Mouse (Mus musculus): Measurements from ENCODE around the gene Rtn1.

Gene Rtn1

DNA sequence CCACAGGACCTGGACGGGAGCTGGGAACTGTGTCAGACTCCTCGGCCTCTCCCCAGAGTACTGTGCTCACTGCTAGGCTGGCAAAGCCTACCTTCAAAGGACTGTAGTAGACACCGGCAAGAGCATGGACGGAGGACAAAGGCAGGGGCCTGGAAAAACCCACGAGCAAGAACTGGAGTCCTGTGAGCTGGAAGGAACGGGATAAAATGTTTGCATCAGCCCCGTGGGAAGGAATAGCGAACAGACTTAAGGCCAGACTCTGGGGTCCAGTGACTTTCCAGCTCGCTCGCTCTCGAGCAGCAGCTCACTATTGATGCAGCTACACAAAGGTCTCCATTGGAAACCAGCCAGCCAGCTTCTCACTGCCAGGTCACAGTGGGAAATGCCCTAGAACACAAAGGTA, 34.0 kb downstream of the Rtn1 start:
- DNase-seq (ENCODE audit: low spot score in 2 of 2): no peak

DNA sequence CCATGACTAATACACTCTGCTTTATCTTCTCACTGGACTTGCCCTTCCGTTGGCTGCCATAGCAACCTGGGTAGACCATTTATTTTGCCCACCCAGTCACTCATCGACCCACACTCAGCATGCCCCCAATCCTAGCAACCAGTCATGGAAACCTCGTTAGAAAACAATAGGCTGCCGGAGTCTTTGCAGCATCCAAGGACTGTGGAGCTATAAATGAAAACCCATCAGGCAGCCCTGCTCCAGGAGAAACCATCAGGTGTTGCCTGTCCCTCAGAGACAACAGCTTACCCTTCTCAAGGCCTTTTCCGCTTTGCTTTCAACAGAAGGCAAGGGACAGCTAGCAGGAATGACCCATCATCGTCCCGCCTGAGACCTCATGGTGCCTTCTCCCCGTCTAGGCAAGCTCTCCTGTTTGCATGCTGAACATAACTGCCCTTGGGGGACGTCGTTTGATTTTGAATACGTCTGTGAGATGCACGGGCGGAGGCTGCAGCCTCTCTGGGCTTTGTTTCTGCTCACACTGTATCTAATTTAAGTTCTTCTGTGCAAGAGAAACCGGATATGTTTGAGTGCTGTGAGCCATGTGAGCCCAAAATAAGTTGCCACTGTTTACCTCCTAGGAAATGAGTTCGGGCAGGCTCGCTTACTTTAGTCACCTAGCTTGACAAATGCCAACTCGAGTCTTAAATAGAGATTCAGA, 34.8 kb downstream of the Rtn1 start:
- DNase-seq (ENCODE audit: low spot score in 2 of 2): peak; percentile 48 to 50

DNA sequence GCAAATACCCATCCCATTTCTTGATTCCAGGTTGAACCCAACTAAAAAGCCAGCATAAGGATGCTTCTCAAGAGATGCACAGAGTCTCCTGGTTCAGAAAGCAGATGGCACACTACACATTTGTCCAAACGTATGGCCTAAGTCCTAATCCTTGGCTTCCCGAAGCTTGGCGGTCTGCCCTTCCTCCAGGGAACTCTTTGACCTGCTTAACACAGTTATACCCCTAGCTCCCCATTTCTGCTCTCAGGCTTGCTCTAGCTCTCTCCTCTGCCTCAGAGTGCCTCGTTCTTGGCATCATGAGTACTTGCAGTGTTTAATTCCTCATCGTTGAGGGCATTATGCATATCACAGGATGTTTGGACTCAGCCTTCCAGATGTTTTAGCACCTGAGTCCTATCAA, 38.8 kb downstream of the Rtn1 start:
- no peak for DNase-seq (ENCODE audit: low spot score in 2 of 2)

DNA sequence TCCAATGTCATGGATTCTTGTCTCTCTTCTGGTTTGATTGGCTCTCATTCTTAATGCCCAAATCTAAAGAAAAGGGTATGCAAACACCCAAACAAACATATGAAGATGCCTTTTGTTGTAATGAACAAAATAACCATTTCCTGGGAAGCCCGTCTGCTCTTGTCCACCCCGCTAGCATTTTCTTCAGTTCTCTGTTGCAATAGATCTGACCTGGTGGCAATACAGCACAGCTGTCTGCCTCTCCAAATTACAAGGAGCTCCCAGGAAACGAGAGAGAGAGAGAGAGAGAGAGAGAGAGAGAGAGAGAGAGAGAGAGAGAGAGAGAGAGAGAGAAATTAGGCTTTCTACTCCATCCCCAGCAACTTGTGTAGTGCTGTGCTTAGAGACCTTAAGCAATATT, 42.1 kb downstream of the Rtn1 start:
- DNase-seq (ENCODE audit: low spot score in 2 of 2): no peak

DNA sequence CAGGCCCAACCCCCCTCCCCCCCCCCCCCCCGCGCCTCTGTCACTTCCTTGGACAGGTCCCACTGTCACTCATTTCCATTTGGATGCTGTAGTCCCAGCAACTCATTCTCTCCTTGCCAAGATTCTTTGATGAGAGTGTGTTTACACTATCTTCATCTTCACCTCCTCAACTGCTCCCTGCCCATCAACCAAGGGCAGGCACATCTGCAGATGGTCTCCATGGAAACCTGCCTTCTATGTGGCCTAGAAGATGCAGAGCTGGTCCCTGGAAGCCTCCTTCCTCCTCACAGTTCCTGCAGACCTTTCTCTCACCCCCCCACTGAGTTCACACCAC, 42.8 kb downstream of the Rtn1 start:
- no peak for DNase-seq (ENCODE audit: low spot score in 2 of 2)

DNA sequence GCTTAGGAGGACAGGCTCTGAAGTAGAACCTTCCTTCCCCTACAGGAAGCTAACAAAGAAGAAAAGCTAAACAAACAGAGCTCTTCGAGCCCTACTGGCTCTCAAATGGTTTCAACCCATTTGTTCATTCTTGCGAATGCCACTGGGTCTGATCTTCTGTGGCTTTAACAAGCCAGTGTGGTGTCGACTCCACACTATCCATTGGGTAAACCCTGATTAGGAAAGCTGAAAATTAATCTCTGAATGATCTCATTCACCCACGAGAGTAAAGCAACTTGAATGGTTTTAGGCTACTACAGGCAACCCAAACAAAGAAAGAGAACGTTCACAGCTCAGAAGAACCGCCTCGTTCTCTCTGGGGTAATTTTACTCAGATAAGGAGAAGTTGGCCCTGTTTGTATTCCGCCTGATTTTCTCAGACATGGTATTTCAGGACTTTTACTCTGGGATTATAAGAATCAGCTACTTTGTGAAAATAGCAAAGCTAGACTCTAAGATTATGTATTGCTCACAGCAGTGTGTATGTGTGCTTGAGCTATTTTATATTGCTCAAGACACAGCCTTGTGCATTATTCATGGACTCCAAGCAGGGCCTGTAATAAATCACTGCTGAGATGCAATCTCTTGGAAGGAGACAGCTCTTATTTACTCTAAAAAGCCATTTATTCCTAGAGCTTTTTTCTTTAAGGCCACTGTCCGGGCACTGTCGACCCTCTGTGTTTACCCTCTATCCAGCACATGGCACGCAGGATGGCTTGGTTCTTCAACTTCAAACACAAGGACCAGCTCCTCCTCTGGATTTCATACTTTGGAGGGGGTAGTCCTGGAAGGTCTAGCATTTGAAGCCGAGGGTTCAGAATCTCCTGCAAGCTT, 43.4 kb downstream of the Rtn1 start:
- no peak for DNase-seq (ENCODE audit: low spot score in 2 of 2)

DNA sequence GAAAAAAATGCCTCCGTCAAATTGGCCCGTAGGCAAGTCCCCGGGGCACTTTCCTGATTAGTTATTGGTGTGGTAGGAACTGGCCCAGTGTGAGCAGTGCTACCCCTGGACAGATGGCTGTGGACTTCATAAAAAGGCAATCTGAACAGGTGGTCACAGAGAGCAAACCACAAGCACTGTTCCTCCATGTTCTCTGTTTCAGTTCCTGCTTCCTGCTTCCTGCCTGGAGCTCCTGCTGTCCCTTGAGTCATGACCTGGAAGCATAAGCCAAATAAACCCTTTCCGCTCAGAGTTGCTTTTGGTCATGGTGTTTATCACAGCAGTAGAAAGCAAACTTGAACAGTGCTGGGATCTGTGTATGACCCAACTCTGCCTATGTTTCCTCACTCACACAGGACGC, 44.3 kb downstream of the Rtn1 start:
- DNase-seq (ENCODE audit: low spot score in 2 of 2): no peak

DNA sequence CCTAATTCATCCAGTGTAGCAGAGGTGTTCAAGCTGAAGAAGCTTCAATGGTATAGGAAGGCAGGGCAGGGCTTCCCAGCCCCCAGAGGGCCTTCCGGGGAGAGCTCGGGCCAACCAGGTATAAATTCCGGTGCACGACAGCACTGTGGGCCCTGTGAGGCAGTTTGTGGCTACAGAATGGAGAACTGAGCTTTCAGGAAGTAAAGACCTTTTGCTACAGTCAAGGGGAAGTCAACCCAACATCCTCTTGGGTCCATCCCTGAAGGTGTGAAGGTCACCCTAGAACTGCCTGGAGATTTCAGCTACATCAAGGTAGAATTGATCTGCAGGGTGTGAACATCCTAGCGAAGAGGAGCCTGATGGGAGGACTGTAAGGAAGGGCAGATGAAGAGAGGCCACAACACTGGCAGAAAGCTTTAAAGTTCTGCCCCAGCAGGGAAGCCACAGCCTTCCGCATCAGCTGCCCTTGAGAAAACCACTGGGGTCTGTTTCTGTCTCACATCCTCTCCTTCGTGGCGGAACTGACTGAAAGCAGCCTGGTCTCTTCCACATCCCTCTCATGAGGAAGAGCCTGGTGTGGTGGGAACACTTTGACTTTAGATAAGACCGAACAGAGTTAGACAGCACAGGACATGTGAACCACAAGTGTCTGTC, 47.0 kb downstream of the Rtn1 start:
- no peak for DNase-seq (ENCODE audit: low spot score in 2 of 2)

DNA sequence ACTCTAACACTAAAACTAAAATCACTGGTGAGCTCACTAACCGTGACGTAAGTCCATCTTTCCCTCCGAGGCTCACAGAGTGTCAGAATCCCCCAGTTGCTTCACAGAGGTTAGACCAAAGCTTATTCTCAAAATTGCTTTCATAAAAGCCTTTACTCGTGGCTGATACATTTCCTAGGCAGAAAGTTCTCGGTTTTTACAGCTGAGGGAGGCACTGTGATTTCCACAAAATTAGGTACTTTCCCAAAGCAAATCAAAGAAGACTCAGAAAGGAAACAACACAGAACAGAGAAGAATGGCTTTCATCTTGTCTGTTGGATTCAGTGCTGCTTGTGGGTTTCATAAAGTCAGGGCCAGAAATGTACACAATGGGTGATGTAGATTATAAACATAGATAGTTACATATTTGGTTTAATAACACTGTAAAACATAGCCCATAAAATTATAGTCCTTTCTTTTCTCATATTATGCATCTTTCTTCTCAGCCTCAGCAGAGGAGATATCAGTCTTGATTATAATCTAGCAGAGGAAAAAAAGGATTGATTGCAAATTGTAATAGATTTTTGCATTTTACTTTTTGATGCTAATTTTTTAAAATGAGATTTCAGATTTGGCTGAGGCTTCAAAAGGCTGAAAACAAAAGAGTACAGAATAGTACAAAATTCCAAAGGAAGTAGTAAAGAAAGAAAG, 47.8 kb downstream of the Rtn1 start:
- no peak for DNase-seq (ENCODE audit: low spot score in 2 of 2)

DNA sequence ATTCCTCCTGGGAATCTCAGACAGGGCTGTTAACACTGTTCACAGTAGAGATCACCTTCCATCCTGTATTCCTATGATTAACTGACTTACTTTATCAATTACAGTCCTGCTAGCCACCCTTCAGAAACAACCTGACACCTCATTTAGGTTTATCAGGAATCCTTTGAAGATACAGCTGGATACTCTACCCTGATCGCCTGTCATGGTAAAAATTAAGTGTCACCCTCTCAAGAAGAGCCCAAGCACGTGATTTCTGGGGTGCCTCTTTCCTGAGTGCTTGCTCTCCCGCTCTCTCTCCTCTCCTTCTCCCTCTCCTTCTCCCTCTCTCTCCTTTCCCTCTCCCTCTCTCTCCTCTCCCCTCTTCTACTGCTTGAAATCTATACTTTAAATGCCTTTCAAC, 49.0 kb downstream of the Rtn1 start:
- no peak for DNase-seq (ENCODE audit: low spot score in 2 of 2)

DNA sequence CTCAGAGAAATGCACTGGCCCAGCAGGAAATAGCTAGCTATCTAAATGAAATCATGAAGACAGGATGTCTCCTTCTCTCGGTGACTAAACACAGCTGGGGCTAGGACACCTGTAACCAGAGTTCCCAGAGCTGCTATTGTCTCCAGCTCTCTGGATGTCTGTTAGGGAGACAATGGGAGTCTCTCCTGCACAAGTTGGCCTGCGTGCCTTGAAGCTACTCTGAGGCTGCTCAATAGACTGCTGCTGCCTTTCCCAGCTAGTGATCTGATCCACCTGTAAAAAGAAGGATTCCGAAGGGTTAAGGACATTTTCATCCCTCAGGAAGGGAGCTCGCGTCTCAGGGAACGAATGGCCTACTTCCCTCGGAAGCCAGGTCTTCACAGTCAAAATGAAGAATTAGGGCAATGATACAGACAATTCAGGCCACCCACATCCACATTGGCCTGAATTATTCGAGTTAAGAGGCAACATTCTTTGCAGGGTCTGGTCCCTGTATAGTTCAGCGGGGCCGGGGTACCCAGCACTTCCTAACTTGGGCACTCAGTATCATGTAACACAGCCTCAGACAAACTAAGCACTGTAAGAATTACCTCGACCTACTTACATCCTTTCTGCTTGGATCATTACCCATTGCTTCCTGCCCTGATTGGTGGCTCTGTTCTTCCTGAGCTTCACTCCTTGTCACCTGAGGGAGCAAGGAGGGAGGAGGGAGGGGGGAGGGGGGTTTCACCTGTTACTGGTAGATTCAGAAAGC, 51.0 kb downstream of the Rtn1 start:
- no peak for DNase-seq (ENCODE audit: low spot score in 2 of 2)

DNA sequence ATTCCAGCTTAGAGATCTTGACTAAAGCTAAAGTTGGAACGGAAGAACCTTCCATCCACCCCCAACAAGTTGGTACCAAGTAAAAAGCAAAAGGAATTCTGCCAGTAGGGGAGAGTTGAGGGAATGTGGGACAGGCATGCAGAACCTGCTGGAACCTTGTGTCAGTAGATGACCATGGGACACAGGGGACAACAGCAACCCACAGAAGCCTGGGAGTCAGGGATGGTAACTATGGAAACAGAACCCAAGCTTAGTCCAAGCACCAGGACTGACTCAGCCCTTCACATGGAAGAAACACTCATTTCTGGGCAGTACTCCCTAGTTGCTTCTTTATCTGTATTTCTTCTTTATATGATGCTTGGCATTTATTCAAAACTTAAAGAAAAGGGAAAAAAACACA, 54.6 kb downstream of the Rtn1 start:
- DNase-seq (ENCODE audit: low spot score in 2 of 2): peak; percentile 21 to 34

DNA sequence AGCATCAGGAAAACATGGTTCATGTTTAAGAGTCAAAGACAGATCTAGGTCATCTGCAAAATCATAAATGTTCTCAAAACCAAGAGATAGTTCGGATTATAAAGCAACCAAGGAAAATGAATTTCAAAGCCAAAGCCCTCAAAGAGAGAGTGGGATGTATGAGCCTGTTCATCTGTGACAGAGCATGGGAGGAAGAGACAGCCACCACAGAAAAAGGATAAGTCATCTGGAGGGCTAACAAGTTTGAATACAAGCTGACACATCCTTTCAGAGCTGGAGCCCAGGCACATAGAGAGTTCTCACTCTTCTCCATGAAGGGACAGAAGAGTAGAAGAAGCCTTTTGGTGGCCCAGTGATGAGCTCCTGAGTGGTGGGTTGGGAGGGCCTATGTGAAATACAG, 55.3 kb downstream of the Rtn1 start:
- DNase-seq (ENCODE audit: low spot score in 2 of 2): no peak

DNA sequence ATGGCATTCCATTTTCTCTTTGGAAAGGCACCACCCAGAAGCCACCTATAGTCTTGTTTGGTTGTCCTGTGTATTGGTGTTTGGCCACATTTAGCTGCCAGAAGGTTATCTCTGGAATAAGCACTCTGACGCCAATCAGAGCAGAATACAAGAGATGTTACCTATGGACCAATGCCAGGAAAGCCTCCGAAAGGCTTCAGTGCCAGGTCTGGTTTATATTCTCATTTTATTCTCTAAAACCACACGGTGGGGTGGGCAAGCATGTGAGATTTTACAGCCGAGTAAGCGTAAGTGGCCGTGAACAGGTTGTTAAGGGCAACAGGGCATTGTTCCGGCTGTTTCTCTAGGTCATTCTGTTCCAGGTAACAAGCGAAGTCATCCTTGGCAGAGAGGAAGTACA, 60.3 kb downstream of the Rtn1 start:
- DNase-seq (ENCODE audit: low spot score in 2 of 2): no peak

DNA sequence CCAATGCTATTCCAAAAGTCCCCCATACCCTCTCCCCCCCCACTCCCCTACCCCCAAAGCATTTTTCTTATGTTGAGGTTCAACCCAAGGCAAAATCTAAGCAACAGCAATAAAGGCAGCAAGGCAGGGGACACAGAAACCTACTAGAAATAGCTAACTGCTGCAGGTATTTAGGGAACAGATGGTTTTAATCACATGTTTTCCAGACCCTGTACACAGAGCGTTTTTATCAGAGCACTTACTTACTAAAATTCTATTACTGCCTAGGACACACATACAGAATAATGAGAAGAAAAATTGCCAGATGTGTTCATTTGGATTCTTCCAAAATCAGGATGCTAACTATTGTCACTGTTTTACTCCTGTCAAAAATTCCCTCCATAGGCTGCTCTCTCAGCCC, 61.7 kb downstream of the Rtn1 start:
- no peak for DNase-seq (ENCODE audit: low spot score in 2 of 2)

DNA sequence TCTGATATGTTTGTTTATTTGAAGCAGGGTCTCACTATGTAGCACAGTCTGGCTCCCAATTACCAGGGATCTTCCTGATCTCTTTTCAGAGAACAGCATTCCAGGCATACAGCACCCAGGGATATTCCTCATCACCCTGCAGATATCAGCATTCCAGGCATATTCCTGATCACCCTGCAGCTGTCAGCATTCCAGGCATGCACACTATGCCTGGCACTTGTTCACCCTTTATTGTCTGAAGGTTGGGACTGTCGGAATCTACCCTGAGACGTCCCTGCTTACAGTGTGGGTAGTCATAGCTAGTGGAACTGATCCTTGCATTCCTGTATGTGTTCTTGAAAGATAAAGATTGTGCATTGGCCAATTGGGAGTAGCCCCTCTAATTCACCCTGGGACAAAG, 65.2 kb downstream of the Rtn1 start:
- no peak for DNase-seq (ENCODE audit: low spot score in 2 of 2)

DNA sequence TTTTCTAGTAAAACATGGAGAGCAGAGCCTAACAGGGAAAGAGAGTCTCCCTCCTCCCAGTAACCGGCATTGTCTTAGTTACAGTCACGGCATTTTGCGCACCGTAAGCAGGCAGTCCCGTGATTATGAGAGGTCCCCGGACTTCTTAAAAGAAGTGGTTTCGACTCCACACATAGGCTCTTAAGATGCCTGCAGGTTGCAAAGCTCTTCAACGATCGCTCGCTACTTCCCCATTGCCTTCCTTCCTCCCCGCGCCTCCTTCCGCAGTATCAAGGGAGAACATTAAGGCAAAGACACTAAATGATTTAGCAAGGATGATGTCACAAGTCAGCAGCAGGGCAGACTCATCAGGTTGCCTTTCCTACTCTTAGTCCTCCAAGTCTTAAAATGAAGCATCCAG, 72.8 kb downstream of the Rtn1 start:
- no peak for DNase-seq (ENCODE audit: low spot score in 2 of 2)

DNA sequence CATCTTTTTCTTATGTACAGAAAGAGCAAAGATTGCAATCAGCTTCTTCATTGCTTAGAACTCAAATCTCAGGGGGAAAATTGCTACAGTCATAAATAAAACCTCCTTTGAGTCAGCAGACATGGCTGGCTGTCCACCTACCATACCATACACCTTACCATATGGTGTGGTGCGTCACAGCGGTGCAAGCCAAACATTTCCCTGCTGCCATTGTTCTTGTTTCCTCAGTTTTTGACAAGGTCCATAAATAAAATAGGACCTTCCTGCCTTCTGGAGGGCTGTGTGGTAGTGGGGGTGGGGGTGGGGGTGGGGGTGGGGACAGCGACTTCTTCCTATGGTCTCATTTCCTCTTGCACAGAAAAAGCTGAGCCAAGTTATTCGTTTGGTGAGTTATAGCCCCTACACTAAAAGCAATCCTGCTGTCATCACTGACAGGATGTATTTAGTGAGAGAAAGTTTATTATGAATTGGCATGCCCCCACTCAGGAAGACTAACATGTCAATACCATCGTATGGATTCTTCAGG, 76.3 kb downstream of the Rtn1 start:
- peak; percentile 41 to 49 for DNase-seq (ENCODE audit: low spot score in 2 of 2)

DNA sequence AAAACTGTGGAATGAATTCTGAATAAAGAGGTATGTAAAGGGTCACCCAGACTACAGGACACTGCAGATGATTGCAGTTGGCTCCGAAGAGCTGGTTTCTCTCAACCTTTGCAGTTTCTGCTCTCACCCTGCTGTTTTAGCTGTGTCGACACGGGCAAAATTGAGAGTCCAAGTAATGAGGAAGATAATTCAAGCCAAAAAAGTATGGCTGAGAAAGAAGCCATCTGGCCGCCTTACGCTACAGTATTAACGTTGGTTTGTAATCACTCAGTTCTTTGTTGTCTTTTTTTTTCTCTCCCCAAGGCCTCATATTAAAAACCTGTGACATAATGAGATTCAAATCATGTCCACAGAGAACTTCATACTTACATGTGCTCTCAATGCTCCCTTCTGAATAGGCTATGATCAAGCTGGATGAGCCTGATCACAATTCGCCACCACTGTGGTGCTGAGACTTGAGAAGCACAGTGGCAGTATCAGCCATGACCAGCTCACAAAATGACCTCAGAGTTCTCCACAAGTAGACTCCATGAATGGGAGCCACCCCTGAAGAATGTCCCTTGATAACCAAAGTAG, 76.9 kb downstream of the Rtn1 start:
- DNase-seq (ENCODE audit: low spot score in 2 of 2): no peak

DNA sequence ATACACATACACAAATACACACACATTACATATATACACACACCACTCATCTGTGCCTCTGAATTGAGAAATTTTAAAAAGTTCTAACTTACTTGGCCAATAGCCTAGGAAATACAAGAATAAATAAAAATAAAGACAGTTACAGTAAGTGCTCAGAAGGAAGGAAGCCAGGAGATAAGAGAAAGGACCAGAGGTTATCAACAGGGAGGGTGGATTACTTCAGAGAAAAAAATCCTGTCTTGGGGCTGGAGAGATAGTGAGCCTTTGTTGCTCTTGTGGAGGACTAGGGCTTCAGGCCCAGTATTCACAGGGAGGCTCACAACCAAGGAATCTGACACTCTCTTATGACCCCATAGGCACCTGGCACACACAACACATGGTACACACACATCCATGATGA, 82.8 kb downstream of the Rtn1 start:
- DNase-seq (ENCODE audit: low spot score in 2 of 2): no peak

DNA sequence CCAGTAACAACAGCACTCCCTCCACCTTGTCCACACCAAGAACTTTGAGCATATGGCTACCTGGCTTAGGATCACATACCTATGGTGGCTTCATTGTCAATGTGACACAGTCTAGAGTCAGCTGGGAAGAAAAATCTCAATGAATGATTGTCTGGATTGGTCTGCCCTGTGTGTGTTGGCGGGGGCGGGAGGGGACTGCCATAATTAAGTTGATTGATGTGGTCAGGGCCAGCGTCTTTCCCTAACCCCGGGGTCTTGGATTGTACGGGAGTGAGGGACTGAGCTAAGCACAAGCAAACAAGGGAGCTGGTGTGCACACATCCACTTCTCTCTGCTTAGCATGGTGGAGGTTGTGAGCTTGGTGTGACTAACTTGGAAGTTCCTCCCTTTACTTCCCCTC, 83.8 kb downstream of the Rtn1 start:
- DNase-seq (ENCODE audit: low spot score in 2 of 2): no peak

Measured in right cerebral cortex, adult 2 months (tissue).